Mouse (Mus musculus) monocyte, adult 2 months (primary cell): ENCODE data around the gene Ypel1.
A peak's percentile ranks its signal among the peaks of the same experiment; 100 is the strongest.

Source experiments
- DNase-seq, 2 experiments: peaks; one replicate each; pipeline ENCODE4 v3.0.0; 2022; ENCODE audit warnings: low spot score in 2 of 2, low read depth in 1 of 2

Ypel1 gene

GRCm38 (mm10) chr16:17069511-17070443 lies at the start of gene Ypel1:
Gene Ypel1, plus strand, starts transcription at chr16:17069696.
- peak in 1 of 2 experiments; percentile 30 for DNase-seq

- no peak for DNase-seq
Observed at GRCm38 (mm10) chr16:17024469-17025148, 44.9 kb upstream of the Ypel1 start.

- no peak for DNase-seq
Observed at GRCm38 (mm10) chr16:17029971-17030695, 39.4 kb upstream of the Ypel1 start.

GRCm38 (mm10) chr16:17033754-17034153 lies 35.7 kb upstream of the Ypel1 start:
- no peak for DNase-seq

- DNase-seq = no peak
Observed at GRCm38 (mm10) chr16:17040716-17041115, 28.8 kb upstream of the Ypel1 start.

GRCm38 (mm10) chr16:17041417-17041816 lies 28.1 kb upstream of the Ypel1 start:
- no peak for DNase-seq

GRCm38 (mm10) chr16:17044320-17044719 lies 25.2 kb upstream of the Ypel1 start:
- no peak for DNase-seq

GRCm38 (mm10) chr16:17045287-17045686 lies 24.2 kb upstream of the Ypel1 start:
- DNase-seq = no peak

GRCm38 (mm10) chr16:17049886-17050285 lies 19.6 kb upstream of the Ypel1 start:
- DNase-seq = no peak

GRCm38 (mm10) chr16:17052087-17052486 lies 17.4 kb upstream of the Ypel1 start:
- DNase-seq = no peak

GRCm38 (mm10) chr16:17053903-17054302 lies 15.6 kb upstream of the Ypel1 start:
- no peak for DNase-seq

- DNase-seq = no peak
Observed at GRCm38 (mm10) chr16:17055584-17055983, 13.9 kb upstream of the Ypel1 start.

GRCm38 (mm10) chr16:17062338-17062737 lies 7.2 kb upstream of the Ypel1 start:
- no peak for DNase-seq

GRCm38 (mm10) chr16:17067552-17067951 lies 1.9 kb upstream of the Ypel1 start:
- no peak for DNase-seq

GRCm38 (mm10) chr16:17070716-17071115 lies 1.2 kb downstream of the Ypel1 start:
- DNase-seq = no peak

- DNase-seq = no peak
Observed at GRCm38 (mm10) chr16:17073000-17073399, 3.5 kb downstream of the Ypel1 start.

- DNase-seq = no peak
Observed at GRCm38 (mm10) chr16:17076301-17076700, 6.8 kb downstream of the Ypel1 start.

- DNase-seq = no peak
Observed at GRCm38 (mm10) chr16:17076869-17077268, 7.4 kb downstream of the Ypel1 start.

- DNase-seq = no peak
Observed at GRCm38 (mm10) chr16:17078101-17078500, 8.6 kb downstream of the Ypel1 start.

- no peak for DNase-seq
Observed at GRCm38 (mm10) chr16:17082121-17082792, 12.8 kb downstream of the Ypel1 start.

- DNase-seq = no peak
Observed at GRCm38 (mm10) chr16:17085636-17086035, 16.1 kb downstream of the Ypel1 start.
